Mouse (Mus musculus): Measurements from ENCODE around the gene Cyp2d22. TPM values are rescaled to one million over a fixed set of nuclear protein-coding genes. Genes with fewer than 3 reads are reported as not detected.

Gene Cyp2d22
- 15.5 and 16.5 TPM in 2 replicates for polyA plus RNA-seq (2021; fragmentation: Nextera tagmentation)
- long read RNA-seq, experiment 1, partial matches to known transcripts: 1 of 24 reads
- long read RNA-seq, experiment 1, other reads (novel, unspliced or antisense): 22 of 24 reads
- long read RNA-seq, experiment 2, partial matches to known transcripts: 4 of 7 reads
- long read RNA-seq, experiment 2, other reads (novel, unspliced or antisense): 3 of 7 reads

GRCm38 (mm10) chr15:82379871-82380713 is at the start of gene Cyp2d22:
TSS of gene Cyp2d22 (minus strand) at chr15:82380260.

GRCm38 (mm10) chr15:82406981-82407380 is 26.9 kb upstream of the Cyp2d22 start, which contains the start of gene Cyp2d10:
TSS of gene Cyp2d10 (minus strand) at chr15:82407195.

GRCm38 (mm10) chr15:82393922-82394321 is 13.9 kb upstream of the Cyp2d22 start, which contains the start of gene Cyp2d11:
TSS of gene Cyp2d11 (minus strand) at chr15:82394022.

GRCm38 (mm10) chr15:82354126-82354945 is 25.7 kb downstream of the Cyp2d22 start, which contains the start of gene Ndufa6:
TSS of gene Ndufa6 (minus strand) at chr15:82354322.

GRCm38 (mm10) chr15:82338593-82339112 is 41.4 kb downstream of the Cyp2d22 start, which contains the start of the genes Naga, Pheta2 and Smdt1:
TSS of gene Naga (minus strand) at chr15:82338925.
TSS of gene Pheta2 (plus strand) at chr15:82338942.
TSS of gene Smdt1 (plus strand) at chr15:82338959.

Other genes with a start within 250 kb of the Cyp2d22 start
- gene Srebf2, start 233.1 kb downstream of the Cyp2d22 start, polyA plus RNA-seq (2021; fragmentation: Nextera tagmentation): 57.0 and 87.6 TPM in 2 replicates
- gene Shisa8, start 167.4 kb downstream of the Cyp2d22 start, polyA plus RNA-seq (2021; fragmentation: Nextera tagmentation): 0.93 and 1.9 TPM in 2 replicates
- 0.23 TPM in 2 replicates for gene Tnfrsf13c, start 155.9 kb downstream of the Cyp2d22 start, polyA plus RNA-seq (2021; fragmentation: Nextera tagmentation)
- gene Cenpm, start 135.5 kb downstream of the Cyp2d22 start, polyA plus RNA-seq (2021; fragmentation: Nextera tagmentation): 13.8 and 14.9 TPM in 2 replicates
- 24.0 and 32.9 TPM in 2 replicates for gene 1500009C09Rik, start 127.9 kb downstream of the Cyp2d22 start, polyA plus RNA-seq (2021; fragmentation: Nextera tagmentation)
- 85.5 and 117 TPM in 2 replicates for gene Sept3, start 105.4 kb downstream of the Cyp2d22 start, polyA plus RNA-seq (2021; fragmentation: Nextera tagmentation)
- gene Wbp2nl, start 81.3 kb downstream of the Cyp2d22 start, polyA plus RNA-seq (2021; fragmentation: Nextera tagmentation): not detected in 2 replicates
- gene Naga, start 41.3 kb downstream of the Cyp2d22 start, polyA plus RNA-seq (2021; fragmentation: Nextera tagmentation): 23.6 and 25.5 TPM in 2 replicates
- gene Pheta2, start 41.3 kb downstream of the Cyp2d22 start, polyA plus RNA-seq (2021; fragmentation: Nextera tagmentation): 0.79 and 0.91 TPM in 2 replicates
- gene Smdt1, start 41.3 kb downstream of the Cyp2d22 start, polyA plus RNA-seq (2021; fragmentation: Nextera tagmentation): 859 and 926 TPM in 2 replicates
- 991 and 1,014 TPM in 2 replicates for gene Ndufa6, start 25.9 kb downstream of the Cyp2d22 start, polyA plus RNA-seq (2021; fragmentation: Nextera tagmentation)
- gene Cyp2d11, start 13.8 kb upstream of the Cyp2d22 start, polyA plus RNA-seq (2021; fragmentation: Nextera tagmentation): not detected in 2 replicates
- gene Cyp2d10, start 26.9 kb upstream of the Cyp2d22 start, polyA plus RNA-seq (2021; fragmentation: Nextera tagmentation): not detected in 2 replicates
- gene Cyp2d9, start 53.2 kb upstream of the Cyp2d22 start, polyA plus RNA-seq (2021; fragmentation: Nextera tagmentation): not detected in 2 replicates
- not detected in 2 replicates for gene Cyp2d12, start 174.8 kb upstream of the Cyp2d22 start, polyA plus RNA-seq (2021; fragmentation: Nextera tagmentation)
- not detected in 2 replicates for gene Cyp2d34, start 240.7 kb upstream of the Cyp2d22 start, polyA plus RNA-seq (2021; fragmentation: Nextera tagmentation)

All from left cerebral cortex, adult 6 months (tissue).